Mouse (Mus musculus) bone marrow macrophage, adult 2 months (primary cell): ENCODE measurements around the gene Slc8a3.

Experiments used
- CTCF ChIP-seq: IDR thresholded peaks from 2 replicates; pipeline ENCODE4 v1.5.1; 2012; ENCODE audit warnings: low read depth, mild to moderate bottlenecking, low read length, moderate library complexity
- POLR2A ChIP-seq: IDR thresholded peaks from 2 replicates; pipeline ENCODE4 v1.6.1; 2012; ENCODE audit warnings: mild to moderate bottlenecking, low read depth, low read length, borderline replicate concordance

- no peak for TF ChIP-seq CTCF
- no peak for TF ChIP-seq POLR2A
Measured at GRCm38 (mm10) chr12:81189636-81190035, 143.3 kb downstream of the Slc8a3 start.
